Mouse (Mus musculus) Muller cell, postnatal 12 days (primary cell): Measurements from ENCODE around the gene Tnik.
A peak's percentile ranks its signal among the peaks of the same experiment; 100 is the strongest.

Experiments
- DNase-seq: peaks from one replicate; pipeline ENCODE4 v3.0.0-alpha.2; 2015; ENCODE audit errors: inconsistent ontology term

The Tnik gene

GRCm38 (mm10) chr3:28405391-28405790 is 142.4 kb downstream of the Tnik start:
- peak; percentile 68 for DNase-seq

GRCm38 (mm10) chr3:28408859-28409459 is 145.9 kb downstream of the Tnik start:
- peak; percentile 66 for DNase-seq

GRCm38 (mm10) chr3:28410269-28410668 is 147.3 kb downstream of the Tnik start:
- DNase-seq, result no peak

- DNase-seq, result no peak
Observed at GRCm38 (mm10) chr3:28415986-28416385, 153.0 kb downstream of the Tnik start.

- DNase-seq, result no peak
Observed at GRCm38 (mm10) chr3:28417091-28417715, 154.2 kb downstream of the Tnik start.

- peak; percentile 75 for DNase-seq
Observed at GRCm38 (mm10) chr3:28420194-28420593, 157.2 kb downstream of the Tnik start.

GRCm38 (mm10) chr3:28420698-28421097 is 157.7 kb downstream of the Tnik start:
- no peak for DNase-seq

- DNase-seq, result no peak
Observed at GRCm38 (mm10) chr3:28421798-28422197, 158.8 kb downstream of the Tnik start.

GRCm38 (mm10) chr3:28422221-28422620 is 159.2 kb downstream of the Tnik start:
- no peak for DNase-seq

GRCm38 (mm10) chr3:28425911-28426310 is 162.9 kb downstream of the Tnik start:
- DNase-seq, result peak; percentile 86

- DNase-seq, result no peak
Observed at GRCm38 (mm10) chr3:28431459-28431858, 168.4 kb downstream of the Tnik start.

- DNase-seq, result no peak
Observed at GRCm38 (mm10) chr3:28432321-28432720, 169.3 kb downstream of the Tnik start.

- no peak for DNase-seq
Observed at GRCm38 (mm10) chr3:28435478-28435877, 172.5 kb downstream of the Tnik start.

GRCm38 (mm10) chr3:28437429-28437828 is 174.4 kb downstream of the Tnik start:
- DNase-seq, result no peak

GRCm38 (mm10) chr3:28441545-28441944 is 178.5 kb downstream of the Tnik start:
- no peak for DNase-seq

GRCm38 (mm10) chr3:28442116-28442515 is 179.1 kb downstream of the Tnik start:
- DNase-seq, result no peak

- DNase-seq, result no peak
Observed at GRCm38 (mm10) chr3:28447950-28448349, 184.9 kb downstream of the Tnik start.

GRCm38 (mm10) chr3:28453458-28453857 is 190.4 kb downstream of the Tnik start:
- DNase-seq, result no peak

GRCm38 (mm10) chr3:28456842-28457241 is 193.8 kb downstream of the Tnik start:
- no peak for DNase-seq

GRCm38 (mm10) chr3:28457517-28457916 is 194.5 kb downstream of the Tnik start:
- DNase-seq, result peak; percentile 7

GRCm38 (mm10) chr3:28466688-28467087 is 203.7 kb downstream of the Tnik start:
- DNase-seq, result no peak

GRCm38 (mm10) chr3:28467148-28467754 is 204.2 kb downstream of the Tnik start:
- DNase-seq, result peak; percentile 36

GRCm38 (mm10) chr3:28467871-28468285 is 204.9 kb downstream of the Tnik start:
- no peak for DNase-seq
